Mouse (Mus musculus) urinary bladder, postnatal 25 days (tissue): ENCODE results near the gene Arfgef3.
"Not testable (repeated sequence)": the region's sequence is repeated elsewhere in the genome, so short reads cannot be mapped to it uniquely, and the experiment has no call there.

ENCODE experiments used
- DNase-seq: peaks from one replicate; pipeline ENCODE4 v3.0.0; 2022; ENCODE audit warnings: low spot score

Gene Arfgef3

GRCm38 (mm10) chr10:18681385-18681954 is 62.3 kb downstream of the Arfgef3 start:
- no peak for DNase-seq

- no peak for DNase-seq
Measured at GRCm38 (mm10) chr10:18680661-18681384, 62.9 kb downstream of the Arfgef3 start.

- DNase-seq, result no peak
Measured at GRCm38 (mm10) chr10:18678836-18679235, 64.9 kb downstream of the Arfgef3 start.

GRCm38 (mm10) chr10:18664794-18665193 is 79.0 kb downstream of the Arfgef3 start:
- no peak for DNase-seq

GRCm38 (mm10) chr10:18664016-18664415 is 79.7 kb downstream of the Arfgef3 start:
- DNase-seq, result no peak

- DNase-seq, result no peak
Measured at GRCm38 (mm10) chr10:18661606-18662220, 82.0 kb downstream of the Arfgef3 start.

- no peak for DNase-seq
Measured at GRCm38 (mm10) chr10:18660998-18661397, 82.8 kb downstream of the Arfgef3 start.

- DNase-seq, result no peak
Measured at GRCm38 (mm10) chr10:18657588-18657987, 86.2 kb downstream of the Arfgef3 start.

GRCm38 (mm10) chr10:18647069-18647468 is 96.7 kb downstream of the Arfgef3 start:
- DNase-seq, result no peak

- no peak for DNase-seq
Measured at GRCm38 (mm10) chr10:18646035-18646434, 97.7 kb downstream of the Arfgef3 start.

GRCm38 (mm10) chr10:18644346-18644745 is 99.4 kb downstream of the Arfgef3 start:
- DNase-seq, result no peak

- DNase-seq, result no peak
Measured at GRCm38 (mm10) chr10:18643506-18643905, 100.2 kb downstream of the Arfgef3 start.

- DNase-seq, result no peak
Measured at GRCm38 (mm10) chr10:18642854-18643253, 100.9 kb downstream of the Arfgef3 start.

GRCm38 (mm10) chr10:18640596-18640995 is 103.2 kb downstream of the Arfgef3 start:
- DNase-seq, result no peak

- no peak for DNase-seq
Measured at GRCm38 (mm10) chr10:18635450-18635849, 108.3 kb downstream of the Arfgef3 start.

GRCm38 (mm10) chr10:18634405-18634985 is 109.3 kb downstream of the Arfgef3 start:
- DNase-seq, result no peak

GRCm38 (mm10) chr10:18630498-18630897 is 113.3 kb downstream of the Arfgef3 start:
- no peak for DNase-seq

GRCm38 (mm10) chr10:18627530-18627929 is 116.2 kb downstream of the Arfgef3 start:
- no peak for DNase-seq

GRCm38 (mm10) chr10:18612796-18613195 is 131.0 kb downstream of the Arfgef3 start:
- DNase-seq, result no peak

- not testable (repeated sequence) for DNase-seq
Measured at GRCm38 (mm10) chr10:18604827-18605535, 138.8 kb downstream of the Arfgef3 start.

GRCm38 (mm10) chr10:18602030-18602429 is 141.7 kb downstream of the Arfgef3 start:
- peak; percentile 73 for DNase-seq

- no peak for DNase-seq
Measured at GRCm38 (mm10) chr10:18597601-18598000, 146.1 kb downstream of the Arfgef3 start.
